Mouse (Mus musculus) ES-Bruce4 (cell line): ENCODE data around the gene Taf8. TPM values are rescaled to one million over a fixed set of nuclear protein-coding genes. Genes with fewer than 3 reads are reported as not detected.

Experiments
- H3K27ac ChIP-seq: 2 replicates; pipeline ENCODE4 v1.5.1; 2012; ENCODE audit warnings: low read length, inconsistent platforms; ENCODE audit not compliant: insufficient read depth
- H3K27me3 ChIP-seq: 2 replicates; pipeline ENCODE4 v1.6.1; 2012; ENCODE audit warnings: mild to moderate bottlenecking, low read length, inconsistent platforms; ENCODE audit not compliant: control insufficient read depth, poor library complexity, insufficient read depth, severe bottlenecking
- H3K36me3 ChIP-seq: 2 replicates; pipeline ENCODE4 v1.6.1; 2012; ENCODE audit warnings: inconsistent platforms, mild to moderate bottlenecking, low read length, moderate library complexity; ENCODE audit not compliant: control insufficient read depth, poor library complexity, insufficient read depth, severe bottlenecking
- H3K4me1 ChIP-seq: one replicate; pipeline ENCODE4 v1.8.1; 2011; ENCODE audit warnings: low read length; ENCODE audit not compliant: control insufficient read depth, insufficient read depth
- H3K4me3 ChIP-seq: 2 replicates; pipeline ENCODE4 v1.5.1; 2011; ENCODE audit warnings: low read depth, mild to moderate bottlenecking, low read length
- H3K9ac ChIP-seq: 2 replicates; pipeline ENCODE4 v1.6.1; 2012; ENCODE audit warnings: low read depth, mild to moderate bottlenecking, inconsistent platforms; ENCODE audit not compliant: poor library complexity, severe bottlenecking
- H3K9me3 ChIP-seq: replicated peaks from 2 replicates; pipeline ENCODE4 v1.6.1; 2012; ENCODE audit warnings: mild to moderate bottlenecking, low read length, inconsistent platforms; ENCODE audit not compliant: control insufficient read depth, poor library complexity, insufficient read depth, severe bottlenecking
- CTCF ChIP-seq: IDR thresholded peaks from one replicate; pipeline ENCODE4 v1.8.1; 2011; ENCODE audit warnings: low read depth, low read length
- EP300 ChIP-seq: IDR thresholded peaks from 2 replicates; pipeline ENCODE4 v1.6.1; 2011; ENCODE audit warnings: low read depth, low read length; ENCODE audit not compliant: insufficient read depth
- POLR2A ChIP-seq: IDR thresholded peaks from one replicate; pipeline ENCODE4 v1.8.1; 2011; ENCODE audit warnings: low read length; ENCODE audit not compliant: insufficient read depth
- polyA plus RNA-seq: library from polyadenylated mRNA; stranded (reverse); fragments of >200 nt; gene quantifications from 2 replicates; pipeline ENCODE4 v1.2.4, GENCODE M21; 2011; ENCODE audit warnings: low read depth; ENCODE audit not compliant: missing spikeins, insufficient read depth, insufficient read length

The Taf8 gene
- polyA plus RNA-seq, 1 experiment, result 46.6 TPM

DNA sequence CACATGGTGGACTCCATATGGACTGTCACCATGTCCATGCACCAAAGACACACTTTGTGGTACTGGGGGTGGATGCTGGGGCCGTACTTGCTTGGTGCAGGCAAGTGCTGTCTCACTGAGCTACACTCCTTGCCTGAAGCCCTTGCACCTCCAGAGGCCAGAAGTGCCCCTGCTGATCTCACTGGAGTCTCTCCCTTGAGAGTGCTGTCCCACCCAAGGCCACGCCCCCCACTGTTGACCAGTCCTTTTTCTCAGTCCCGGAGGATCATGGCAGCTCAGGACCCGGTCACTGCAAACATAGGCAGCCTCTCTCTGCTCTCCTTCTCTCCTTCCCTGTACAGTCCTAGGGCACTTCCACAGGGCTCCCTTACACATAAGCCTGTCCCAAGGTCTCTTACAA is 27.8 kb downstream of the Taf8 start:
- no peak overlapping the region for H3K27ac ChIP-seq
- no peak overlapping the region for H3K4me3 ChIP-seq
- H3K9me3 ChIP-seq, result no peaks in the 10 kb centered on the region
- H3K36me3 ChIP-seq, result no peaks in the 10 kb centered on the region
- H3K4me1 ChIP-seq, result peaks cover 9% of the 10 kb centered on the region
- no peak overlapping the region for H3K9ac ChIP-seq
- H3K27me3 ChIP-seq, result no peaks in the 10 kb centered on the region
- TF ChIP-seq POLR2A (no peak), CTCF (no peak), EP300 (no peak)

DNA sequence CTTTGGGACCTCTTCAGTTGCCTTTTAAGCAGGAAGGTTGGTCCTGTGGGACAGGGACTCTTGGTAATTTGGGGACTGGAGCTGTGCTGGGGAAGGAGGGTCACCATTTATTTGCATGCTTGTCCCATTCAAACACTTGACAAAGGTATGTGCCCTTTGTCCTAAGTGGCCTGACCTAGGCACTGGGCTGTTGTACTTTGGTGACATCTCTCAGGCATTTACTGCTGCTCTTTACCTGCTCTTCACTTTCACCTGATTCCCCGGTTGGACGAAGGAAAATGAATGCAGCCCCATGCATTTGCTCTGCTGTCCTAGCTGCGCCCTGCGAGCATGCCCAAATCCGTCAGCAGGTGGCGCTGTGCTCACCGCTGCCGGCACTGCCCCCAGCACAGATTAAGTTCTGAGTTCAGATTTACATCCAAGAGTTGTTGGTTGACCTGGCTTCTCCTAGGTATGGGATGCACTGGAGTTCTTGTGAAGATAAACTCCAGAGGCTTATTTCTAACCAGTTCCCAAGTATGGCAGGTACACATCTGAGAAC is 28.6 kb downstream of the Taf8 start:
- H3K9ac ChIP-seq, result no peak overlapping the region
- H3K9me3 ChIP-seq, result no peaks in the 10 kb centered on the region
- no peak overlapping the region for H3K4me3 ChIP-seq
- peaks cover 9% of the 10 kb centered on the region for H3K4me1 ChIP-seq
- H3K27ac ChIP-seq, result no peak overlapping the region
- no peaks in the 10 kb centered on the region for H3K36me3 ChIP-seq
- TF ChIP-seq POLR2A (no peak), CTCF (peak; percentile 99)
- H3K27me3 ChIP-seq, result no peaks in the 10 kb centered on the region

DNA sequence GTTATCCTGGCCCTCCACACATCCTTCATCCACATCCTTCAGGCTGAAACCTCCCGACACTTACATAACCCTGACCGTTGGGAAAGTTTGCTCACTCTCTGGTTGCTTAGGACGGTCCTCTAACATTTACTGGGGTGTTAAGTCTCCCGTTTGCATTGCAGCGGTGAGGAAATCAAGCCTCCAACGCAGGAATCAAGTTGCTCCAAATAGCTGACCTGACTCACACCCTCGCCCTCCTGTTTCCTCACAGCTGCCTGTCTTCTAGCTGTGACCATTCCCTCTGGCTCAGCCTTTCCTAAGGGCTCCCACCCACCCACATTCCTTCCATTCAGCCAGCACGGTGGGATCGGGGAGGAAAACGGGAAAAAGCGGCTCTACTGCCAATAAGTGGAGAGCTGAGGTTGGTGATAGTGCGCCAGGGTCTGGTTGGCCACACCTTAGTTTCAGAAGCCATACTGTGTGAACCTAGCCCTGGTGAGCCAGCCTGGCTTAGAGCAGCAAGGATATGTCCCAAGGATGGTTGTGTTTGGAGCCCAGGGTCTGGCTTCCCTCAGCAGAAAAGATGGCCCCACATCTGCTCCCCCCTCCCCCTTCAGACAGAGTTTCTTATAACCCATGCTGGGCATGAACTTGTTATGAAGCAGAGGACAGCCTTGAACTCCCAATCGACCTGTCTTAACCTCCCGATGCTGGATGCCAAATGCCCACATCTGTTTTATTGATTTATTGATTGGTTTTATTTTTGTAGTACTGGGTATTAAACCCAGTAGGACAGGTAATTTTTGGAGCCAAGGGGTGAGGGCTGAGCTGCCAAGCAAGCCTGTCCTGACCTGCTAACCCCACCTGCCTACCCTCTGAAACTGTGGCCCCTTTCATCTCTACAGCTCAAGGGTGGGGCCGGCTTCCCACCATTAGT is 29.4 kb downstream of the Taf8 start:
- no peaks in the 10 kb centered on the region for H3K36me3 ChIP-seq
- H3K9ac ChIP-seq, result no peak overlapping the region
- no peaks in the 10 kb centered on the region for H3K9me3 ChIP-seq
- peak overlapping the region; percentile 36; the same call in 1 of the 2 replicates for H3K27ac ChIP-seq
- no peak overlapping the region for H3K4me3 ChIP-seq
- H3K4me1 ChIP-seq, result peaks cover 9% of the 10 kb centered on the region
- H3K27me3 ChIP-seq, result no peaks in the 10 kb centered on the region
- no peak for TF ChIP-seq CTCF
- TF ChIP-seq EP300, result no peak
- TF ChIP-seq POLR2A, result no peak

DNA sequence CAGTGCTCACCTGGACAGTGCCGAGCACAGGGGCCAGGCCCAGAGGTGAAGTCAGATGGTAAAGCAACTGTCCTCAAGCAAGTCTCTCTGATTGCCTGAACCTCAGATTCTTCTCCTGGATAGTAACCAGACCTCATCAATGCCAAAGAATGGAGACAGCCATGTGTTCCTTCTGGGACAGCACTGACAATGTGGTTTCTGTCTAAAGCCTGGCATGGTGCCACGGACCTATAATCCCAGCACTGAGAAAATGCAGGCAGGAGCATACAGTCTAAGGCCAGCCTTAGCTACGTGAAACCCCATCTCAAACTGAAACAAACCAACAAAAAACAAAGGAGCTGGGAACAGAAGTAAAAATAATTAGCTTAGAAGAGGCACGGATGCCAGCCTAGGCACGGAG is 31.4 kb downstream of the Taf8 start:
- peaks cover 9% of the 10 kb centered on the region for H3K4me1 ChIP-seq
- TF ChIP-seq CTCF (no peak), POLR2A (no peak), EP300 (no peak)
- no peak overlapping the region for H3K4me3 ChIP-seq
- no peaks in the 10 kb centered on the region for H3K9me3 ChIP-seq
- H3K9ac ChIP-seq, result no peak overlapping the region
- H3K27ac ChIP-seq, result no peak overlapping the region
- no peaks in the 10 kb centered on the region for H3K27me3 ChIP-seq
- no peaks in the 10 kb centered on the region for H3K36me3 ChIP-seq

DNA sequence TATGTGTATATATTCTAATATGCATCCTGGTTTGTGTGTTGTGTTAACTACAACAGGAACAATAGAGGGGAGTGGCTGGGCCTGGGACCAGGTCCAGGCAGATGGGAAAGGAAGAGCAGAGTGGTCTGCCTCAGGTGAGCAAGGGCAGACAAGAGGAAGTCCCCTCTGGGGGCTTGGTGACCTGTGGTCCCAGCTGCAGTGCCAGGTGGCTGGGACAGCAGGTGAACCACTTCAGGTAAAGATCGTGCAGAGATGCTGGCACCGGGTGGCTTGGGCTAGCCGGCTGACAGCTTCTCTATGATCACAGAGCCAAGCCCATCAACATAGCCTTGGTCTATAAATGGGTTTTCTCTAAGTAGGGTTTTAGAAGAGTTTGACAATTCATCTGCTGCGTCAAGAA is 32.0 kb downstream of the Taf8 start:
- H3K36me3 ChIP-seq, result no peaks in the 10 kb centered on the region
- no peak overlapping the region for H3K4me3 ChIP-seq
- TF ChIP-seq EP300 (no peak), POLR2A (no peak), CTCF (no peak)
- no peaks in the 10 kb centered on the region for H3K27me3 ChIP-seq
- H3K9ac ChIP-seq, result no peak overlapping the region
- H3K4me1 ChIP-seq, result peaks cover 9% of the 10 kb centered on the region
- H3K9me3 ChIP-seq, result no peaks in the 10 kb centered on the region
- H3K27ac ChIP-seq, result no peak overlapping the region

DNA sequence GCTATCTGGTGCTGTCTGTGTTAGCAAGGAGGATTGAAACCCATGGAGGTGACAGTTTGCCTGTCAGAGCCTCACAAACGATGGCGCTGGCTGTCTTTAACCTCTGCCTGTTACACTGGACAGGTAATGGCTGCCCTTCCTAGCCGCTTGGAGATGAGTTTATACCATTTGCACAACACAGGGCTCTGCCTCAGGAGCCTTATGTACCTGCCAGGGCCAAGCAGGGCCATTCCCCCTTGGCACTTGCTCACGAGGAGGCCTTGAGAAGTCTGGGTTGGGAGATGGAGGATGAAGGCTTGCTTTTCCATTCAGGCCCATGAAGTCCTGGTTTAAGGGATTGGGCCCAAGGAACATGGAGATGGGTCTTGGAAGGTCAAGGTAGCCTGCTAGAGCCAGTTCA is 32.5 kb downstream of the Taf8 start:
- no peaks in the 10 kb centered on the region for H3K27me3 ChIP-seq
- no peak overlapping the region for H3K9ac ChIP-seq
- no peaks in the 10 kb centered on the region for H3K36me3 ChIP-seq
- no peak overlapping the region for H3K4me3 ChIP-seq
- no peak for TF ChIP-seq POLR2A
- no peak for TF ChIP-seq EP300
- TF ChIP-seq CTCF, result no peak
- no peak overlapping the region for H3K27ac ChIP-seq
- no peaks in the 10 kb centered on the region for H3K9me3 ChIP-seq
- peaks cover 9% of the 10 kb centered on the region for H3K4me1 ChIP-seq
